Mouse (Mus musculus): ENCODE measurements at regions not wholly inside any gene's neighbourhood (a gene's known extent, or its start where the extent isn't known, plus 50 kb on each side); places are given as distances from the start of the nearest gene placed in this dataset.

- TF ChIP-seq POLR2A (IDR thresholded peaks at IDR 0.05; ENCODE audit: control insufficient read depth, extremely low read depth, insufficient read depth, low read length, poor library complexity): no peak
- no peak for TF ChIP-seq CTCF (IDR thresholded peaks at IDR 0.05; ENCODE audit: borderline replicate concordance, control insufficient read depth, extremely low read depth, insufficient read depth, low read length, poor library complexity)
Observed at GRCm38 (mm10) chr10:98007037-98007436, 280.5 kb upstream of the C030005K15Rik start.
